Mouse (Mus musculus) T-cell, adult 2 months (primary cell): ENCODE results near the gene Ptges3.
"Not testable (repeated sequence)": the region's sequence is repeated elsewhere in the genome, so short reads cannot be mapped to it uniquely, and the experiment has no call there.

Experiments used
- DNase-seq: peaks from one replicate; pipeline ENCODE4 v3.0.0; 2022; ENCODE audit warnings: low spot score

Ptges3 gene

DNA sequence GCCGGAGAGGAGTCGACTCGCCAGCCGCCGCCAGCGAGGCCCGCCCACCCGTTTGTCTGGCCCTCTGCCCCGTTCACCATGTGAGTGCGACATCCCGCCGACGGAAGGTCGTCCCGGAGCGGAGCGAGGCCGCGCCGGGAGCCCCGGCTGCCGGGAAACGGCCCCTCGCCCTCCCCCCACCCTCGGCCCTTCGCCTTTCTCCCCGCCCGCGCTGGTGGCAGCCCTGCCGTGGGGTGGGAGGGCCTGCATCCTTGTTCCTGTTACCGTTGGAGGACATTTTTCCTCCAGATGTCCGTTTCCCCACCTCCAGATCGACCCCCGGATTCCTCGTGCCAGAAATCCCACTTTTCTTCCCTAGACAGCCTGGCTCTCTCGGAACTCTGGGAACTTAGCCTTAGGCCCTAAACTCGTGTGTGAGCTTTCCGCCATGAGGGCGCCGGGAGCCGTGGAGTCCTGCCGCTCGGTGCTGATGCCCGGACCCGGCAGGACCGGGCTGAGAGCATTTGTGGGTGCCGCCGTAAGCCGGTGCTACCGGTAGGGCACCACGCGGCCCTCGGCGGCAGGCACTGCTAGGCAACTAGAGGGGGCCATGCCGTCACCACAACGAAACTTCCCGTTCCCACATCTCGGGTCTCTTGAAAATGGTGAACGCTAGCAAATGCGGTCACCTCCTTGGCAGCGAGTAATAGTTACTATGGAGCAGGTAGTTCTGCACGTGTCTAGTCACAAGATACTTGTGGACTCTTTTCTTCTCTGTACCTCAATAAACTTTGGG is 640 bp downstream of the Ptges3 start:
- DNase-seq: peak; percentile 77

DNA sequence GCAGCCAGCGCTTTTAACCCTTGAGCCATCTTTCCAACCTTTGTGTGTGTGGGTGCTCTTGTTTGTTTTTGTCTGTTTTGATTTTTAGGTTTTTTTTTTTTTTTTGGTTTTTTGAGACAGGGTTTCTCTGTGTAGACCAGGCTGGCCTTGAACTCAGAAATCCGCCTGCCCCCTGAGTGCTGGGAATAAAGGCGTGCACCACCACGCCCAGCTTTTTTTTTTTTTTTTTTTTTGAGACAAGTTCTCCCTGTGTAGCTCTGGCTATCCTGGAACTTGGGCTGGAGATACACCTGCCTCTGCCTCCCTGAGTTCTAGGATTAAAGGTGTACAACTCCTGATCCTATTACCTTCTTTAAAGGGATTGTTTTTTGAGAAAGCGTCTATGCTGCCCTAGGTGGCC is 2.4 kb downstream of the Ptges3 start:
- no peak for DNase-seq

DNA sequence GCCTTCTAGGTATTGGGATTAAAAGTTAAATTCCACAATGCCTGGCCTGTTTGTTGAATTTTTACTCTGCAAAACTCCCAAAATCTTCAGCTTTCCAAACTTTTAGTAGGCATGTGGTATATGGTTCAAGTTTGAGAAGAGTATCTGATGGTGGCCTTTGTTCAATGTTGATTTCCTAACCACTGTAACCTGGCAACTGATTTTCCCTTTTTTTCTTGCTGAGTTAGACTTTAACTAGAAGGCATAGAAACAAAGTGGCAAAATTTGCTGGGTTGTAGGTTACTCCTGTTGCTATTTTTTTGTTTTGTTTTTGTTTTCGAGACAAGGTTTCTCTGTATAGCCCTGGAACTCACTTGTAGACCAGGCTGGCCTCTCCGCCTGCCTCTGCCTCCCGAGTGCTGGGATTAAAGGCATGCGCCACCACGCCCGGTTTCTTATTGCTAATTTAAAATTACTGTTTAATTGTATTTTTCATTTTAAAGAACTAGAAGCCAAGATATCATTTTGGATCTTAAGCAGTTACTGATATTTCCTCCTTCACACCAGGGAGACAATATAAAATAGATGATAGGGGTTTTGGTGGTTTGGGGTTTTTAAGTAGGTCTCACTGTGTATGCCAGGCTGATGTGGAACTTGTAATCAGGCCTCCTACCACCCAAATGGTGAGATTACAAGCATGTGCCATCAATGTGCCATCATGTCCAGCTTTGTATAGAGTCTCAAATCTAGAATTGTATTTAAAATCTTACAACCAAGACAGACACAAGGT is 3.7 kb downstream of the Ptges3 start:
- no peak for DNase-seq

DNA sequence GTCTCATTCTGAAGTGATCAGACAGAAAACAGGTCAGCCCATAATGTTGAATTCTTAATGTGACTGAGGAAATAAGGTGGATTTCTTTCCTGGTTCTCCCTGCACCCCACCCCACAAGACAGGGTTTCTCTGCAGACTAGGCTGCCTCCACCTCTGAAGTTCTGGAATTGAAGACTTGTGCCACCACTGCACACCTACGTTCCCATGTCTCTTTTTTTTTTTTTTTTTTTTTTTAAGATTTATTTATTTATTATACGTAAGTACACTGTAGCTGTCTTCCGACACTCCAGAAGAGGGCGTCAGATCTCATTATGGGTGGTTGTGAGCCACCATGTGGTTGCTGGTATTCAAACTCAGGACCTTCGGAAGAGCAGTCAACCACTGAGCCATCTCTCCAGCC is 7.3 kb downstream of the Ptges3 start:
- no peak for DNase-seq

DNA sequence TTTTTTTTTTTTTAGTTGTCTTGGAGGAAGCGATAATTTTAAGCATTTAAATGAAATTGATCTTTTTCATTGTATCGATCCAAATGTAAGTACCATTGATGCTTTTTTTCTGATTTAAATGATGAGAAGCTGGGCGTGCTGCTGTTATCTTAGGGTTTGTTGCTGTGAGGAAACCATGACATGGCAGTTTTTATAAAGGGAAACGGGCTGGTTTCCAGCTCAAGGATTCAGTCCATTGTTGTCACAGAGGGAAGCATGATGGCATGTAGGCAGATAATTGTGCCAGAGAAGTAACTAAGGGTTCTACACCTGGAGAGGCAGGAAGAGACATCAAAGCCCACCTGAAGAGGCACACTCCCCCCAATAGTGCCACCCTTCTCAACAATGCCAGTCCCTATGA is 10.4 kb downstream of the Ptges3 start:
- no peak for DNase-seq

DNA sequence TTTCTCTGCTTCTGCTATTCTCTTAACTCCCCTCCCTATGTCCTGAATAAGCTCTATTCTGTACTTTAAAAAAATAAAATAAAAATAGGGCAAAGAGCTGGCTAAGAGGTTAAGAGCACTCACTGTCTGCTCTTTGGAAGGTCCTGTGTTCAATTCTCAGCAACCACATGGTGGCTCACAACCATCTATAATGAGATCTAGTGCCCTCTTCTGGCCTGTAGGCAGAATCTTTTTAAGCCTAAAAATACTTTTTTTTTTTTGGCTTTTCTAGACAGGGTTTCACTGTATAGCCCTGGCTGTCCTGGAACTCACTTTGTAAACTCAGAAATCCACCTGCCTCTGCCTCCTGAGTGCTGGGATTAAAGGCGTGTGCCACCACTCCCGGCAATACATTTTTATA is 11.7 kb downstream of the Ptges3 start:
- DNase-seq: not testable (repeated sequence)

DNA sequence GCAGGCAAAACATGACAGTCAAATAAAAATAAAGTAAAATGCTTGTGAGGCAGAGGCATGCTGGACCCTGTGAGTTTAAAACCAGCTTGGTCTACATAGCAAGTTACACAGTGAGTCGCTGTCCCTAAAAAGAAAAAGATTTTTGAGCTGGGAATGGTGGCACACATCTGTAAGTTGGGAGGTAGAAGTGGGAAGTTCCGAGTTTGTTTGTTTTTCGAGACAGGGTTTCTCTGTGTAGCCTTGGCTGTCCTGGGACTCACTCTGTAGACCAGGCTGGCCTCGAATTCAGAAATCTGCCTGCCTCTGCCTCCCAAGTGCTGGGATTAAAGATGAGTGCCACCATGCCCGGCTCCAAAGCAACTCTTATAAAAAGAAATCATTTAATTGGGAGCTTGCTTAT is 19.5 kb downstream of the Ptges3 start:
- DNase-seq: not testable (repeated sequence)

DNA sequence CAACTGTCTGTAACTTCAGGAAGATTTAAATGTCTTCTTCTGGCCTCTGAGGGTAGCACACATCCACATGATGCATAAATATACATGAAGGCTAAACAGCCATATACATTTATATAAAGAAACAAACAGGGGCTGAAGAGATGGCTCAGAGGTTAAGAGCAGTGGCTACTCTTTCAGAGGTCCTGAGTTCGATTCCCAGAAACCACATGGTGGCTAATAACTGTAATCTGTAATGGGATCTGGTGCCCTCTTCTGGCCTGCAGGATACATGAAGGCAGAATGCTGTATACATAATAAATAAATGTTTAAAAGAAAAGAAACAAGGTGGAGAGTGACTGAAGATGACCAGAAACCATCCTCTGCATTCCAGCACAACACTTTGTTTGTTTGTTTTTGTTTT is 21.7 kb downstream of the Ptges3 start:
- peak; percentile 28 for DNase-seq

DNA sequence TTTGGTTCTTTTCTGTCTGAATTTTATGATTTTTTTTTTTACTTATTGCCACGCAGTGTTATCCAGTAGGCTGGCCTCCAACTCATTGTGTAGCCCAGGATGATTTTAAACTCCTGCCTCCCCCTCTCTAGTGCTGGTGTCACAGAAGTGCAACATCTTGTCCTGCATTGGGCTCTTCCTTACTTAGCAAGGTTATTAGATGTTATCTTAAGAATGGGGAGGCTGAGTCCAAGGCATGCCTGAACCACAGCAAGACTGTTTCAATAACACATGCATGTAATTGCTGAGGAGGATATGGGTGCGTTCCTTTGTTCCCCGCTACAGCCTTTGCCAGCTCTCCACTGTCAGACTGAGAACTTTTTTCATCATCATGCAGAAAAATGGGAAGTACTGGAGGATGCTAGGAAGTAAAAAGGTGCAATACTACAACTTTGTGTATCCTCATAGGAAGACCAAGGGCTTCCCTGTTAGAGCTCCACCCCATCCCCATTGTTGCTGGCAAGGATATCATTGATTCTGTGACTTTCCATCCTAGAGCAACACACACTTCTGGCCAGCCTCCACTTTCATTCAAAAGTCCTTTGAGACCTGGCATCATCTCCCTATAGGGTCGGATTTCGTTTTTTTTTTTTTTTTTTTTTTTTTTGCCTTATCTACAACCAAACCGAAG is 23.2 kb downstream of the Ptges3 start:
- no peak for DNase-seq

DNA sequence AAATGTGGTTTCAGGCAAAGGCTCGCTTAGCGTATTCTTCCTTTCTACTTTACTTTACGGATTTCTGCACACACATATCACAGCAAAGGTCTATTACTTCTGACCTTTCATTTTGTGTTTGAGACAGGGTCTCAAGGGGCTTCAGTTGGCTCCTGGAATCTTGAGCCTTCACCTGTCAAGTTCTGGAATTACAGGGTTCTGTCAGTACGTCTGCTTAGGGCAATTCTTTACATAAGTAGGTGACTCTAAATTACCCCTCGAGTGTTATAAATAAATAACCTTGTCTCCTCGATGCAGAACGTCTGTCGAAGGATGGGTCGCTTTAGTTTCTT is 23.7 kb downstream of the Ptges3 start:
- DNase-seq: no peak

DNA sequence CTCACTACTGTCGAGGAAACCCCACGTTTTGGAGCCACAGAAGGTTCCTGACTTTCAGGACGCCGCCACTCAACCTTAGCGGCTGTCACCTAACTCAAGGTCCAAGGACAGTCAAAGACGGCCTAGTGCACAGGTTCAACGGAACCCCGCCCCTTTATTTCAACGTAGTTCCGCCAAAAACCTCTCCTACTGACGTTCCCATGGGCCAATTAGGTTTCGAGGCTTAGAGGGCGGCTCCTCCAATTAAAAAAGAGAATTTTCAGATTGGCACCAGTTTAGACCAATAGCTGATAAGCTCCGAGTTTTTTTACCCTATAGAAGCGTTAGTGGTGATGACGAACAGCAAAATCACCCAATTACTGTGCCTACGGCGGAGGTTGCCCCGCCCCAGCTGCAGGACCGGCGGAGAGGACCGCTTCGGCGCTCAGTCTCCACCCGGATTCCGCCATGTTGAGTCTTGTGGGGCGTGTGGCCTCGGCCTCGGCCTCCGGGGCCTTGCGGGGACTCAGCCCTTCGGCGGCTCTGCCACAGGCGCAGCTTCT is 24.2 kb downstream of the Ptges3 start, which contains the start of gene Atp5b:
TSS of gene Atp5b (plus strand) at position 394 of the 542 bp plus-strand sequence.
- peak; percentile 97 for DNase-seq

DNA sequence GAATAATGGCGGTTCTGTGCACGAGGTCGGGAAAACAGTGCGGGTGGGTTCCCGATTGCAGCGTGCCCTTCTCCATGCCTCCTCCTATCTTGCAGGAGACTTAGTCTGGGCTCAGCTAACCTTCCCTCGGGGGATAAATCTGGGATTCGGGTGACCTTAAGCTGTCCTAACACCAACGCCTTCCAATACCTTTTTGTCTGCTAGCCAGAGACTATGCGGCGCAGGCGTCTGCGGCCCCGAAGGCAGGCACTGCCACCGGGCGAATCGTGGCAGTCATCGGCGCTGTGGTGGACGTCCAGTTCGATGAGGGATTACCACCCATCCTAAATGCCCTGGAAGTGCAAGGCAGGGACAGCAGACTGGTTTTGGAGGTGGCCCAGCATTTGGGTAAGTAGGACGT is 24.9 kb downstream of the Ptges3 start:
- no peak for DNase-seq

DNA sequence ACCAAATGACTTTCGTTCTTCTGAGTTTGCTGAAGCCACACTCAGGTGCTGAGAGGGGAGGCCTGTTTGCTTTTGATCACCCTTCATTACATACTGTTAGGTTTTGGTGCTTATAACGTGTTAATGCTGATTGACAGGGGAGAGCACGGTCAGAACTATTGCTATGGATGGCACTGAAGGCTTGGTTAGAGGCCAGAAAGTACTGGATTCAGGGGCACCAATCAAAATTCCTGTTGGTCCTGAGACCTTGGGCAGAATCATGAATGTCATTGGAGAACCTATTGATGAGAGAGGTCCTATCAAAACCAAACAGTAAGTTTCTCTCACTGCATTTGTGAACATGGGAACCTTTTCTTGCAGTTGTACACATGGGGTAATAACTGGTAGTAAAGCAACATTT is 25.4 kb downstream of the Ptges3 start:
- no peak for DNase-seq

DNA sequence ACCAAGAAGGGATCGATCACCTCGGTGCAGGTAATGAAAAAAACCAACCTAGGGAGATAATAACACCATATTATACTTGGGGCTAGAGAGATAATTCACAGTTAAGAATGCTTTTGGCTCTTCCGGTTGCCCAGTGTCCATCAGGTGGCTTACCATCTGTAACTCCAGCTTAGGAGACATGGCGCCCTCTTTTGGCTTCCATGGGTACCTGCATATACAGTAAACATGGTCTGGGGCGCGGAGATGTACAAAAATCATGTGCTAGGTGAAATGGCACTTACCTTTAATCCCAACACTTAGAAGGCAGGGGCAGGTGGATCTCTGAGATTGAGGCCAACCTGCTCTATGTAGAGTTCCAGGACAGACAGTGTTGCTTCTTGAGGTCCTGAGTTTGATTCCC is 27.6 kb downstream of the Ptges3 start:
- peak; percentile 26 for DNase-seq

DNA sequence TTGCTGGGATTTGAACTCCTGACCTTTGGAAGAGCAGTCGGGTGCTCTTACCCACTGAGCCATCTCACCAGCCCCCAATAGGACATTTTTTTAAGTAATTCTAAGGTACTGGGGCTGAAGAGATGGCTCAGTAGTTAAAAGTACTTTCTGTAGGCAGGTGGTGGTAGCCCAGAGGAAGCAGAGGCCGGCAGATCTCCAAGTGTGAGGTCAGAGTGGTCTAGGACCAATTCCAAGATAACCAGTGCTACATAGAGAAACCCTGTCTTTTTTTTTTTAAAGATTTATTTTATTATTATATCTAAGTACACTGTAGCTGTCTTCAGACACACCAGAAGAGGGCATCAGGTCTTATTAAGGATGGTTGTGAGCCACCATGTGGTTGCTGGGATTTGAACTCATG is 28.5 kb downstream of the Ptges3 start:
- not testable (repeated sequence) for DNase-seq

DNA sequence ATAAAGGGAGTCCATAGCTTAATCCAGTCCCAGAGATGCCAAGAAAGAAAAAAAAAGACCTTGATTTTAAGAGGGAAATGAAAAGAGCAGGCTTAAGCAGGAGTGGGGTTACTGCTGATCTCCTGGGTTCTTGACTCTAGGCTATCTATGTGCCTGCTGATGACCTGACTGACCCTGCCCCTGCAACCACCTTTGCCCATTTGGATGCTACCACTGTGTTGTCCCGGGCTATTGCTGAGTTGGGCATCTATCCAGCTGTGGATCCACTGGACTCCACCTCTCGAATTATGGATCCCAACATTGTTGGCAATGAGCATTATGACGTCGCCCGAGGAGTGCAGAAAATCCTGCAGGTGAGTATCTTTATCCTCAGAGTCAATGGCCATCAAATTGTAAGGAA is 29.4 kb downstream of the Ptges3 start:
- DNase-seq: no peak

DNA sequence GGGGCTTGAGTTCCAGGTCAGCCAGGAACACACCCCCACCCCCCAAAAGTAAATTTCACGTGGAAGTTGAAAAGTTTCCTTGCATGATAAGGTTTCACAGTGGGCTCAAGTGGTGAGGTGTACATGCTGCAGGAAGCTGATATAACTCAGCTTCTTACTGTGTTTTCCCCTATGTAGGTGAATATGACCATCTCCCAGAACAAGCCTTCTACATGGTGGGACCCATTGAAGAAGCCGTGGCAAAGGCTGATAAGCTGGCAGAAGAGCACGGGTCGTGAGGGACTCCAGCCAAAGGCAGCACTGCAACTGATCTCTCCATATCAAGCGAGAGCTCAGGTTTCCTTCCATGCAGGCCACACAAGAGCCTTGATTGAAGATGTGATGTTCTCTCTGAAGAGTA is 31.1 kb downstream of the Ptges3 start:
- no peak for DNase-seq

DNA sequence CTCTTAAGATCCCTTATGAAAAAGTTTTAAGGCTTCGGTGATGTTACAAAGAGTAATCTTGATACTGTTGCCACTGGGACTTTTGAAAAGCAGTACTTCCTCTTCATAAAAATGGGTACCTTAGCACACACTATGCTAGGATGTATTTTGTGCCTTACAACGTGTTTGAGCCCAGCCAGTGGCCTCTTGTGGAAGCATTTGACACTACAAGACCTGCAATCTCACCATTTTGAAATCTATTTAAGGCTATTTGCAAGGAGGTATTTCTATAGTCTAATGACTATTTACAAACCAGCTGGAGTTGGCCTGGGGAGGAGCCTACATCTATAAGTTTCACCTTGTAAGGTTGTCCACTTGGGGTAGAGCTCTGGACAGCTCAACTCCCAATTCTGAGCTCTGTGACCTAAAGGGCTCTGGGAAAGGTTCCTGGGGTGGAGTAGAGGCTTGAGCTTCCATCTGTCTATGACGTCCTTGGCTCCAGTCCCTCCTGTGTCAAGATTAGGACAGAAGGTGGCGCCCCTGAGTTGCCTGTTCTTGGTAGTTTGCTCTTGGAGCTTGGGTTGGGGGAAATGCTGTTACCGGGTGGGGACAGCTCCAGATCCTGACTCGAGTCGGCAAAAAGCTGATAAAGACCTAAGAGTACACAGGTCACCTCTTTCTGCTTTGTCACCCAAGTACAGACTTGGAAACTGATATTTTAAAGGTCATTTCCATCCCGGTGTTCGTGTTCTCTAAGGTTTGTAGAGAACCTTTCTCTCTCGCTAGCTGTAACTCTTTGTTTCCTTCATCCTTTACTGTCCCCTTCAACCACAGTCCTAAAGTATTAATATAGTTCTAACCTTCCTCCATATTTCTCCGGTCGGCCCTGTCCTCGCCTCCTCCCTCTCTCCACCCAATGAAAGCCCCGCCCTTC is 32.2 kb downstream of the Ptges3 start:
- peak; percentile 89 for DNase-seq

DNA sequence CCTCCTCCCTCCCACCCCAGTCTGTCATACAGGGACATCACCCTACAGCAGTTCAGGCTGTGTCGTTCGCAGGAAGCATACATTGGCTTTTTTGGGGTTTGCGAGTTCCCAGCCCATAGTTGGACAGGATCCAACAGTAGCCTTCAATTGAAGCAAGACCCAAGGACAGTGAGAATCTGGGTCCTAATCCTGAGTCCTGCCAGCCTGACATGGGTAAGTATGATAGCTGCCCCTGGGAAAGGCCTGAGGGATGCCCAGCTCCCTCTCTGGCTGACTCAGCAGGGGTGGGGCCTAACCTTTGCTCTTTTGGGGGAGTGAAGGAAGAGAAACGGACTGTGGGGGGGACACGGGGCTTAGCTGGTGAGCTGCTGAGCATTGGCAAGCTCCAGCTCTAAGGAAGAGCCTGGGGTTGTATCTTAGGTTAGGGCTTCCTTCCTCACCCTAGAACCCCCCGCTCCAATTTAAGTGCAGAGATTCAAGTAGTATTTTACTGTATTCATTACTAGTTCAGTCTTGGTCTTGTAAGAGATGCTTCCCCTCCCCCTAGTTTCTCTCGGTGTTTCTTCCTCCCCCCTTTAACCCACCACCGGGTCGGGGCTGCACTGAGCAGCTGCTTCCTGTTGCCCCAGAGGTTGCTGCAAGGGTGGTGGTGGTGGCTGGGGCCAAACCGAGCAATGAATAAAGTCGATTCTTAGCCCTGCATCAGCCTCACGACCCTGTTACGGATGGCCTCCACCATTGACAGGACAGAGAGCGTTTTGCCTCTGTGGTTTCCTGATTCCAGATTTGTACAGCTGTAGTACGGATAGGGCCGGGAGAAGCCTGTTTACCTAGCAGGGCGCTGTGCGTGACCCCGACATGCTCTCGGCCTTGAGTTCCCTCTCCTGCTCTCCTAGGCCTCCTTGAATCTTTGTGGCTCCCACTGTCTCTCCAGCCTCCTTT is 33.1 kb downstream of the Ptges3 start, which contains the start of gene Baz2a:
TSS of gene Baz2a (plus strand) at position 14 of the 942 bp plus-strand sequence.
- peak; percentile 59 for DNase-seq
